Mouse (Mus musculus) cortical plate, adult 2 months (tissue): ENCODE measurements at regions not wholly inside any gene's neighbourhood (a gene's known extent, or its start where the extent isn't known, plus 50 kb on each side); places are given as distances from the start of the nearest gene placed in this dataset.

Source experiments
- H3K27ac ChIP-seq: fragments of 200-500 bp; 2 replicates; pipeline ENCODE4 v1.5.1; 2012; ENCODE audit warnings: low read length, control low read depth, inconsistent platforms; ENCODE audit not compliant: insufficient read depth
- H3K4me1 ChIP-seq: fragments of 200-500 bp; 2 replicates; pipeline ENCODE4 v1.6.1; 2011; ENCODE audit warnings: low read length; ENCODE audit not compliant: control insufficient read depth, insufficient read depth
- H3K4me3 ChIP-seq: fragments of 200-500 bp; 2 replicates; pipeline ENCODE4 v1.5.1; 2011; ENCODE audit warnings: mild to moderate bottlenecking, low read length, control low read depth; ENCODE audit not compliant: insufficient read depth
- CTCF ChIP-seq: fragments of 200-500 bp; IDR thresholded peaks from 2 replicates; pipeline ENCODE4 v1.5.1; 2011; ENCODE audit warnings: mild to moderate bottlenecking, control low read depth, low read length; ENCODE audit not compliant: insufficient read depth; ENCODE audit errors: extremely low read depth
- POLR2A ChIP-seq: fragments of 200-500 bp; IDR thresholded peaks from 2 replicates; pipeline ENCODE4 v1.6.1; 2011; ENCODE audit warnings: mild to moderate bottlenecking, low read length, control low read depth; ENCODE audit not compliant: insufficient read depth; ENCODE audit errors: extremely low read depth

- H3K4me3 ChIP-seq = no peak overlapping the region
- no peaks in the 10 kb centered on the region for H3K4me1 ChIP-seq
- no peak overlapping the region for H3K27ac ChIP-seq
- TF ChIP-seq POLR2A (no peak), CTCF (no peak)
Observed at GRCm38 (mm10) chr6:51675342-51675945, 151.7 kb downstream of the Snx10 start.

GRCm38 (mm10) chr6:51677162-51677996 is 153.7 kb downstream of the Snx10 start:
- no peak overlapping the region for H3K27ac ChIP-seq
- no peaks in the 10 kb centered on the region for H3K4me1 ChIP-seq
- no peak overlapping the region for H3K4me3 ChIP-seq
- no peak for TF ChIP-seq CTCF
- TF ChIP-seq POLR2A = no peak

GRCm38 (mm10) chr6:51678743-51679142 is 155.0 kb downstream of the Snx10 start:
- Histone ChIP-seq H3K27ac (no peak overlapping the region), H3K4me3 (no peak overlapping the region), H3K4me1 (no peaks in the 10 kb centered on the region)
- TF ChIP-seq CTCF = no peak
- no peak for TF ChIP-seq POLR2A

DNA sequence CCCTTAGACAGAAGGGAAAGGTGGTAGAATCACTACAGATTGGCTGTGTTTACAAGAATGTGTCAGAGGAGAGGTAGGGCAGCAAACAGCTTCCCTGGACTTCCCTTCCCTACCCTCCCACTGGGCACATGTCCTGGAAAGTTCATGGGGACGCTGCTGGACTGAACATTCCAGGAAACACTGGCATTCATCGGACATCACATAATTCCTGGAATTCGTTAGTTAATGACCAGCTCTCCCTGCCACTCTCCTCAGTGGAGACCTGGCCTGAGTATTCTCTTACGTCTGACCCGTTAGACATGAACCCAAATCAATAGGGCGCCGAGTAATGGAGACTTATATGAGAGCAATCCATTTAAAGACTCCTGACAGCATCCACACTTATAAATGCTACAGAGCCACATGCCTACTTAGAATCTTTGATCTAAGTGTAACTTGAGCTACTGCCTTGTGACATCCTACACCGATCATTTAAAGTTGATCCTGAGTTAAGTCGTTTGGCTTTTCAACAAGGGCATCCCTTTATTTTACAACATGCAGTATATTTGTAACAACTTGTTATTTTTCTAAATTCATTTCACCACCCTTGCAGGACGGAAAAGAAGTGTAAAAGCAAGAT is 156.6 kb downstream of the Snx10 start:
- TF ChIP-seq POLR2A = no peak
- TF ChIP-seq CTCF = no peak

DNA sequence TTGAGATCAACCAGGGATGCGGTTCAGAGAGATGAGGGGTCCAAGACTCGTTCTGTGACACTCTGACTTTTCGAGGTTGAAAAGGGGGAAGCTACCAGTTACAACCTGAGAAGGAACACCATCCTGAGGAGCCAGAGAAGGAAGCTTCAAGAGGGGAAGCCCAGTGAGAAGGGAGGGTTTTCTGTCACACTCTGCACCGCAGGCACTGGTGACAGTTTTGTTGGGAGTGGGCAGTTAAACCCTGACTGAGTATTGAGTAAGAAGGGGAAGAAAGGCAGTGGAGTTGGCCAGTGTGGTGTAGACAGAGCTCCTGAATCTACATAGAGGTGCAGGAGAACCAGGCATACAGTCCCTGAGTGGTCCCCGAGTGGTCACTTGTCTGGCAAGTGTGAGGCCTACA is 159.4 kb downstream of the Snx10 start:
- Histone ChIP-seq H3K4me3 (no peak overlapping the region), H3K27ac (no peak overlapping the region), H3K4me1 (no peaks in the 10 kb centered on the region)
- TF ChIP-seq CTCF (no peak), POLR2A (no peak)

More for the DNA sequence above, 156.6 kb downstream of the Snx10 start:
- H3K4me3 ChIP-seq = no peak overlapping the region
- no peaks in the 10 kb centered on the region for H3K4me1 ChIP-seq
- no peak overlapping the region for H3K27ac ChIP-seq

DNA sequence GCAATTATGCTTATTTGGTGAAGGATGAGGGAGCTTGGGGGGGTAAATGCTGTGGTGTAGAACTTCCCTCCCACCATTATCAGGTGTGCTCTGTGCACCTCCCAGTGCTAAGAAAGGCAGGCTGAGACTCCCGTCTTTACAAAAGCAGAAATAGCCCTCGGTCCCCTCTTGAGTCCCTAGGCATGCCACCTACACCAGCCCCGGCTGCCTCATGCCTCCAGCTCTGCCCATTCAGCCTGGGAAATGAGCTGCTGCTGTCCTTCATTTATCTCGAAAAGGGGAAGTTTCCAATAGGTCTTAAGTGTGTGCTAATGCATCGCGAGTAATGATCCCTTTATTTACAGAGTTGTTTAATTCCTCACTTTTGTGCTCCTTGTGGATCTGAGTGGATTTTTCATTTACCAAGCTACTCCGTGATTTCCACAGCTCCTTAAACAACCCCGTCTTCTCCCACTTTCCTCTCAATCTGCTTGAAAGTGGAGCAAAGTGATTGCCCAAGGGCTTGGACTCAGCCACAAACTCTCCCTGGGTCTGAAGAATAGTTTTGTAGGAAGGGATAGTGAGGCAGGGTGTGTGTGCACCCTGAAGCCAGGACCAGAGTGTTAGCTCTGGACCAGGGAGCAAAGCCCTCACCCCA is 162.1 kb downstream of the Snx10 start:
- H3K4me1 ChIP-seq = no peaks in the 10 kb centered on the region
- TF ChIP-seq POLR2A = no peak
- TF ChIP-seq CTCF = no peak
- no peak overlapping the region for H3K27ac ChIP-seq
- H3K4me3 ChIP-seq = no peak overlapping the region

DNA sequence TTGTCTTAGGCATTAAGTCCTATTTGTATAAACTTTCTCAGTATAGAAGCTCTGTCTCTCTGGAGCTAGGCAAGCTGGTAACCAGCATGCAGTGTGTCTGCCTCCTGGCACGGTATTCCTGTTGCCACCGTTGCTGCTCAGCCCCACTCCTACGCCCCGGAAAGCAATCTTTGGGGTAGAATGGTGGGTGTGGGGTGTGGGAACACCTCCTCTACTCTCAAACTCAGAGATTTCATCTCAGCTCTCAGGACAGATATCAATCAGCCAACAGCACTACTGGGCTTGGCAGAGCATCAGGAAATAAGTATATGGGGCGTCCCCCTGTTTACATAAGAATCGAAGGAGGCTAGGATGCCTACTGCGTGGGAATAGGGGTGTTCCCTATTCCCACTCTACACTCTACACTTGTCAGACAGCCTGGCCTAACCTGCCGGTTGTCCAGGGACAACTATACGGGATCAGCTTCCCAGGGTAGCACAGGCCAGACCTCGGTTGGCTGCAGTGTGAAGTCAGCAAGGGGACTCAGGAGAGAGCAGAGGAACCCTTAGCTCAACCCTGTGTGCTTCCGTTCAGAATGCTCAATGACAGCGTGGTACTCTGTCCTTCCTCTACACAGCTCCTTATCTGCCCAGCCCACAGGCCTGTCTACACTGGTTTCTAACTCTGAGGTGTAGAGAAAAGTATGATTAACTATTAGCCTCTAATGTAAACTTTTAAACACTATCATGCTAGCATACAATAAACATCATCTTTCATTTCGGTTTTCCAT is 167.3 kb downstream of the Snx10 start:
- Histone ChIP-seq H3K27ac (no peak overlapping the region; the same call in 1 of the 2 replicates), H3K4me1 (peaks cover 3% of the 10 kb centered on the region), H3K4me3 (no peak overlapping the region)
- TF ChIP-seq CTCF (no peak), POLR2A (no peak)

DNA sequence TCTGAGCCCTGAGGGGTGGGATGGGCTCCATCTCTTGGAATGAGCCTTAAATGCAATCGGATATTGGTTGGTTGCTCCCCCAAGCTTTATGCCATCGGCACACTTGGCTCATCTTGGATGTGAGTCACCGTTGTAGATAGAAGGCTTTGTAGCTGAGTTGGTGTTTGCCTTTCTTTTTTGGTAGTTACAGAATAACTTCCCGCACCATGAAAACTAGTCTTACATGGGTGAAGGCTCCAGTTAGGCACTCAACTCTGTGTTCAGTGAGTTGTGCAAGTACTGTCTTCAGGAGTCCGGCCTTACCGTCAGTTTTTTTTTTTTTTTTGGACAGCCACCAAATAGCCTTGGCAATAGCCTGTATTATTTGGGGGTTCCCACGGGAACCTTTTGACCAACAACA is 170.3 kb downstream of the Snx10 start:
- no peak overlapping the region for H3K27ac ChIP-seq
- H3K4me3 ChIP-seq = no peak overlapping the region
- TF ChIP-seq CTCF (no peak), POLR2A (no peak)
- H3K4me1 ChIP-seq = peaks cover 3% of the 10 kb centered on the region

DNA sequence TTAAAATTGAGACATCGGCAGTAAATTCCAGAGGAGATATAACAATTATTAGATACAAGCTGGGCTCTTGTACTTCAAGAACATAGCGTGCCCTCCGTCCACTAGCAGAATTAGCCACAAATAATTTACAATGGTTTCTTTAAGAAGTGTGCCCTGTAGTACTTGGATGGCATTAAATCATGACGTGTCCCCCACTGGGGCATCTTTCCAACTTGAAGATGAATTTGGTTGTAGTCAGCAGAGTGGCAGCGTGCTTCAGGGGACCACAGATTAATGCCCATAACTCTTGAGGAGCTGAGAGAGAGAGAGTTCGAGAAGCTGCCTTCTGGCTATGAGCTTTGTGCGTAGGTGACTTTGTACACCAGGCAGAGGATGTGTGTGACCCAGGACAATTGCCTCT is 172.7 kb downstream of the Snx10 start:
- TF ChIP-seq POLR2A (no peak), CTCF (no peak)
- H3K4me3 ChIP-seq = no peak overlapping the region
- no peak overlapping the region for H3K27ac ChIP-seq
- peaks cover 2% of the 10 kb centered on the region for H3K4me1 ChIP-seq
